Mouse (Mus musculus) T-helper 1 cell (primary cell): ENCODE results near the gene Sh2d5.

ENCODE experiments used
- in situ Hi-C: fragments of 300-600 bp; cut with MboI, MseI; formaldehyde crosslinking; loops from one replicate; pipeline ENCODE4 v1.15.1; 2025; ENCODE audit warnings: high pct_unique_total_duplicates

The Sh2d5 gene

GRCm38 (mm10) chr4:138257116-138257687, 7.0 kb downstream of the Sh2d5 start:
- in situ Hi-C loops = loop anchor here (10.0 kb wide), 1 partner anchor 382 kb away; no protein-coding TSS in a partner anchor

- in situ Hi-C loops = loop anchor here (10.0 kb wide), 1 partner anchor 384 kb away; no protein-coding TSS in a partner anchor
These were observed 8.5 kb downstream of the Sh2d5 start for GRCm38 (mm10) chr4:138258663-138259062.

- in situ Hi-C loops = loop anchor here (10.0 kb wide), 1 partner anchor 385 kb away; no protein-coding TSS in a partner anchor
These were observed 9.3 kb downstream of the Sh2d5 start for GRCm38 (mm10) chr4:138259482-138259881.

GRCm38 (mm10) chr4:138261843-138262681, 11.9 kb downstream of the Sh2d5 start:
- in situ Hi-C loops = no loop called here

GRCm38 (mm10) chr4:138267869-138268268, 17.7 kb downstream of the Sh2d5 start:
- in situ Hi-C loops = no loop called here

GRCm38 (mm10) chr4:138272011-138272997, 22.1 kb downstream of the Sh2d5 start:
- in situ Hi-C loops = loop anchor here (10.0 kb wide), 1 partner anchor 298 kb away; no protein-coding TSS in a partner anchor

GRCm38 (mm10) chr4:138278346-138278745, 28.1 kb downstream of the Sh2d5 start:
- in situ Hi-C loops = loop anchor here (10.0 kb wide), 1 partner anchor 304 kb away; no protein-coding TSS in a partner anchor

GRCm38 (mm10) chr4:138282834-138283233, 32.6 kb downstream of the Sh2d5 start:
- in situ Hi-C loops = no loop called here

- in situ Hi-C loops = no loop called here
These were observed 36.2 kb downstream of the Sh2d5 start for GRCm38 (mm10) chr4:138286411-138286810.

- in situ Hi-C loops = no loop called here
These were observed 38.5 kb downstream of the Sh2d5 start for GRCm38 (mm10) chr4:138288691-138289090.

- in situ Hi-C loops = no loop called here
These were observed 41.8 kb downstream of the Sh2d5 start for GRCm38 (mm10) chr4:138292028-138292427.

GRCm38 (mm10) chr4:138293261-138293948, 43.2 kb downstream of the Sh2d5 start:
- in situ Hi-C loops = no loop called here

GRCm38 (mm10) chr4:138293949-138294550, 43.8 kb downstream of the Sh2d5 start:
- in situ Hi-C loops = no loop called here

GRCm38 (mm10) chr4:138301271-138301780, 51.1 kb downstream of the Sh2d5 start:
- in situ Hi-C loops = no loop called here

GRCm38 (mm10) chr4:138303011-138303410, 52.8 kb downstream of the Sh2d5 start:
- in situ Hi-C loops = no loop called here

- in situ Hi-C loops = no loop called here
These were observed 53.5 kb downstream of the Sh2d5 start for GRCm38 (mm10) chr4:138303742-138304141.

- in situ Hi-C loops = no loop called here
These were observed 54.3 kb downstream of the Sh2d5 start, which contains the start of gene Ddost for GRCm38 (mm10) chr4:138304340-138305104. TSS of gene Ddost (plus strand) at chr4:138304730.

GRCm38 (mm10) chr4:138307025-138307424, 56.8 kb downstream of the Sh2d5 start:
- in situ Hi-C loops = no loop called here

GRCm38 (mm10) chr4:138307739-138308138, 57.5 kb downstream of the Sh2d5 start:
- in situ Hi-C loops = no loop called here
